14 mouse cellular contexts compared by ENCODE assay signal in genomic region chr15:74102597-74102996, GRCm38 (mm10).
DNase-seq lines count a peak whose midpoint lies in the region.
"Had no signal": no experiment of that assay in that cellular context is flagged by ENCODE, and none has a peak within 500 bp of the region (broad histone marks: within the 10 kb centered on the region; RNA-seq: fewer than 3 reads in every experiment).

No protein-coding gene starts in this region.

- DNase-seq in adrenal gland, adult (ENCODE audit: inconsistent age in 2 of 2, low spot score in 1 of 2): peak; percentile 50 to 52
- no peak for DNase-seq in adrenal gland, postnatal 14 days
- DNase-seq in adrenal gland, adult 2 months: peak; percentile 17
- no peak for DNase-seq in adrenal gland, postnatal 25 days
- DNase-seq: adrenal gland, adult 8-10 months; adrenal gland, postnatal 10 days; B cell, adult 2 months; cerebellum, adult 11 months; cerebellum, adult 11-12 months; cerebellum, adult 18-20 months; cerebellum, adult 2 months; cerebellum, adult 8-10 months; cerebellum, adult 9-10 months; cerebellum, adult 9-11 months had no signal

Comparison
In these comparisons a context has a peak if more than half of its experiments do, and no peak if none do; other contexts are left out.
1. DNase-seq: peak in adrenal gland, adult (2 of 2) and adrenal gland, adult 2 months (single experiment); none in adrenal gland, postnatal 14 days (single experiment) and adrenal gland, postnatal 25 days (single experiment).